Mouse (Mus musculus): ENCODE results near the gene Mn1.

- TF ChIP-seq CTCF (IDR thresholded peaks at IDR 0.05; ENCODE audit: low read depth): no peak
- TF ChIP-seq EP300 (IDR thresholded peaks at IDR 0.05; ENCODE audit: low read depth): no peak
These were observed 48.7 kb downstream of the Mn1 start for GRCm38 (mm10) chr5:111465811-111466299.

Measured in liver, postnatal 0 days (tissue).